Mouse (Mus musculus) kidney, postnatal 0 days (tissue): Measurements from ENCODE around the gene Osbpl10. TPM values are rescaled to one million over a fixed set of nuclear protein-coding genes. Genes with fewer than 3 reads are reported as not detected.
"Not testable (repeated sequence)": the region's sequence is repeated elsewhere in the genome, so short reads cannot be mapped to it uniquely, and the experiment has no call there.

Source experiments
- ATAC-seq: fragments of 200-750 bp; cut with Nextera tagmentation; replicated peaks from 2 replicates; pipeline ENCODE4 v1.8.0; 2017; ENCODE audit warnings: low read depth, moderate number of reproducible peaks, moderate TSS enrichment, moderate library complexity; ENCODE audit not compliant: low FRiP score
- DNase-seq: peaks from one replicate; pipeline ENCODE4 v3.0.0-alpha.2; 2016; ENCODE audit warnings: low spot score
- H3K27ac ChIP-seq: fragments of 300-500 bp; sonication (generic); 2 replicates; pipeline ENCODE4 v1.5.1; 2014; ENCODE audit warnings: mild to moderate bottlenecking
- H3K27me3 ChIP-seq: fragments of 300-500 bp; sonication (generic); 2 replicates; pipeline ENCODE4 v1.6.1; 2014; ENCODE audit warnings: low read length, mixed read lengths; ENCODE audit not compliant: insufficient read depth
- H3K36me3 ChIP-seq: fragments of 300-500 bp; sonication (generic); 2 replicates; pipeline ENCODE4 v1.6.1; 2014; ENCODE audit warnings: low read length, mixed read lengths; ENCODE audit not compliant: insufficient read depth
- H3K4me1 ChIP-seq: fragments of 300-500 bp; sonication (generic); replicated peaks from 2 replicates; pipeline ENCODE4 v1.6.1; 2014; ENCODE audit warnings: antibody characterized with exemption, low read length, mixed read lengths; ENCODE audit not compliant: insufficient read depth
- H3K4me2 ChIP-seq: fragments of 300-500 bp; sonication (generic); 2 replicates; pipeline ENCODE4 v1.6.1; 2014; ENCODE audit warnings: mild to moderate bottlenecking, low read length, moderate library complexity, mixed read lengths
- H3K4me3 ChIP-seq: fragments of 300-500 bp; sonication (generic); replicated peaks from 2 replicates; pipeline ENCODE4 v1.5.1; 2014; ENCODE audit warnings: low read depth, low read length
- H3K9ac ChIP-seq: fragments of 300-500 bp; sonication (generic); 2 replicates; pipeline ENCODE4 v1.6.1; 2014; ENCODE audit warnings: low read depth, low read length
- H3K9me3 ChIP-seq: fragments of 300-500 bp; sonication (generic); replicated peaks from 2 replicates; pipeline ENCODE4 v1.6.1; 2016; ENCODE audit warnings: low read length, inconsistent platforms, mixed read lengths
- CTCF ChIP-seq: IDR thresholded peaks from 2 replicates; pipeline ENCODE4 v1.5.1; 2016; ENCODE audit warnings: antibody characterized with exemption, low read depth, mild to moderate bottlenecking, moderate library complexity
- WGBS: fragments of 180-500 bp; shearing (Covaris S2); extraction: QIAGEN DNeasy Blood & Tissue Kit; methylation state at CpG from one replicate; pipeline ENCODE4 v1.1.7; 2014; 5-methylcytosine and 5-hydroxymethylcytosine counted together
- polyA plus RNA-seq: library from polyadenylated mRNA; unstranded; fragments of >200 nt; fragmentation: Nextera tagmentation; extraction: Ambion mirVana; gene quantifications from 2 replicates; pipeline ENCODE4 v1.2.1, GENCODE M21; 2015

Gene Osbpl10
- polyA plus RNA-seq, 1 experiment from 2014 or later: 2.8 TPM

- no peak overlapping the region for H3K4me2 ChIP-seq
- no peaks in the 10 kb centered on the region for H3K27me3 ChIP-seq
- ATAC-seq (no peak), DNase-seq (peak; percentile 51)
- no peak overlapping the region for H3K9ac ChIP-seq
- H3K27ac ChIP-seq: no peak overlapping the region
- no peaks in the 10 kb centered on the region for H3K4me1 ChIP-seq
- peak; percentile 68 for TF ChIP-seq CTCF
- H3K36me3 ChIP-seq: peaks cover 16% of the 10 kb centered on the region
- no peak overlapping the region for H3K4me3 ChIP-seq
- WGBS: 70% methylated on average over 8 of the region's 8 CpGs
- no peaks in the 10 kb centered on the region for H3K9me3 ChIP-seq
Observed at GRCm38 (mm10) chr9:115261456-115261855, 283.1 kb downstream of the Osbpl10 start.

DNA sequence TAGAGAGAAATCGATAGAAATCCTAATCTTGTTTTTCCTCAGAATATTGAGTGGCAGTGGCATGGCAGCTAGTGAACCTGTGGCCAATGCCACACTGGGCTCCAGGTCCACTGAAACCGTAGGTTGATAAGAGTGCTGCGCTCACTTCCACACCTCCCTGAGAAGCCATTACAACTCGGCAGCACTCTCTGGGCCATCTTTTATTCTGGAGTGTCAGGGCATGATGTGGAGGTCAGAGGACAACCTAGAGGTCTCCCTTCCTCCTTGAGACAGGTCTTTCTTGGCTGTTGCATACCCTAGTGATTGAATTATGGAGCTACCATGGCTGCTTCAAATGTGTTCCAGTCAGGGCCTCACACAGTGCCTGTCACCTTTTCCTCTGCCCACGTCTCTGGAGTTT, 283.5 kb downstream of the Osbpl10 start:
- DNase-seq: no peak
- 66% methylated on average over 5 of the region's 5 CpGs for WGBS
- H3K27me3 ChIP-seq: no peaks in the 10 kb centered on the region
- 0 out of 2 replicates have a peak overlapping the region, but pooled peaks have one; percentile 19 for H3K27ac ChIP-seq
- no peak for TF ChIP-seq CTCF
- H3K4me1 ChIP-seq: no peaks in the 10 kb centered on the region
- no peak for ATAC-seq
- no peak overlapping the region for H3K9ac ChIP-seq
- H3K4me2 ChIP-seq: no peak overlapping the region
- no peak overlapping the region for H3K4me3 ChIP-seq
- peaks cover 12% of the 10 kb centered on the region for H3K36me3 ChIP-seq
- no peaks in the 10 kb centered on the region for H3K9me3 ChIP-seq

DNA sequence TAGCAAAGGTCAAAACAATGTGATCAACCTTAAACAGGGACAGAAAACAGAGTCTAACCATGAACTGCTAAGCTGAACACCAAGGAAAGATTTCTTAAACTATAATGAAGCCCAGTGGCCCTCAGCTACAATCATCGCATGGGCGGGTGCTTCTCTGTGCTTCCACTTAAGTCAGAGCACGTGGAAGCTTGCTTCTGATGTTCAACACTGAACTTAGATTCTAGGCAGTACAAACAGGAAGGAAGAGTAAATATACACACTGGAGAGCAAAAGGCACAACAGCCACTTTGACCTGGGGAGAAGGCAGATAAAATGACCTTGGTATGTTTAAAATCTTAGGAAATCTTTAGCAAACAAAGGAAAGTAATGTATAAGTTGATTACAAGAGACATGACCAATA, 293.2 kb downstream of the Osbpl10 start:
- no peak overlapping the region for H3K9ac ChIP-seq
- no peak for TF ChIP-seq CTCF
- H3K27ac ChIP-seq: no peak overlapping the region
- no peak for ATAC-seq
- H3K4me2 ChIP-seq: no peak overlapping the region
- H3K4me1 ChIP-seq: no peaks in the 10 kb centered on the region
- peaks cover 12% of the 10 kb centered on the region for H3K36me3 ChIP-seq
- DNase-seq: no peak
- H3K4me3 ChIP-seq: no peak overlapping the region
- H3K27me3 ChIP-seq: no peaks in the 10 kb centered on the region
- WGBS: 87% methylated on average over 3 of the region's 3 CpGs
- H3K9me3 ChIP-seq: no peaks in the 10 kb centered on the region

DNA sequence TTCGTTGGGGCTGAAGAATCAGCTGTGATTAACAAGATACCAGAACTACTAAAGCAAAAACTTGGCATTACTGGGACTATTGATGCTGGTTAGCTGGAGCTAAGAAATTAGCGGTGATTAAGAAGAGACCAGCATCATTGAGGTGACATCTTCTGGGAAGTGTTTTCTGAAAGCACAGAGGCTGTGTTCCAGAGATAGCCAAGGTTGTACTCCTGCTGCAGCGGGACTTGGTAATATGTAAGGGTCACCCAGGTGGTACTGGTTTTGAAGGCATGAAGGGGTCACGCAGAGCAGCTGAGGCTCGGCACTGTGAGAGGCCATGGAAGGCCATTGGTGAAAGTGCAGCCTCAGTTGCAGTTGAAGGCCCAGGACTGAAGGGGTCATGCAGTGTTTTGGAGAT, 294.1 kb downstream of the Osbpl10 start:
- not testable (repeated sequence) for H3K9me3 ChIP-seq, H3K27me3 ChIP-seq, H3K4me1 ChIP-seq, H3K4me2 ChIP-seq, H3K27ac ChIP-seq, H3K9ac ChIP-seq, H3K4me3 ChIP-seq, DNase-seq, ATAC-seq
- H3K36me3 ChIP-seq: peaks cover 16% of the 10 kb centered on the region
- WGBS: 96% methylated on average over 2 of the region's 5 CpGs

DNA sequence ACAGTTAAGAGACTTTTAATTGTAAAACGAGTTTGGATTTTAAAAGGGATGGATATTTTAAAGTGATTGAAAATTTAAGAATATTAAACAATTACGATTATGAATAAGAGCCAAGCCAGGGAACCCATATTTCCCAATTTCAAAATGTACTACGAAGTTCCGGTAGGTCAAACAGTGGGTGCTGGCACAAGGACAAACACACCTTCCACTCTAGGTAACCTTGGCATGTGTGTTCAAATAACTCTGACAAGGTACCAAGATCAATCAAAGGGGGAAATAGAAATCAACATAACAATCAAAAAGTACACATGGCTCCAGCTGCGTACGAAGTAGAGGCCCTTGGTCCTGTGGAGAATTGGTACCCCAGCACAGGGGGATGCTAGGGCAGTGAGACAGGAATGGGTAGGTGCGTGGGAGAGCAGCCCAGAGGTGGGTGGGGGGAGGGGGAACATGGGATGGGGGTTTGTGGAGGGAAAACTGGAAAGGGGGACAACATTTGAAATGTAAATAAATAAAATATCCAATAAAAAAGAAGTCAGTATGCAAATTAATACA, 294.8 kb downstream of the Osbpl10 start:
- Histone ChIP-seq H3K36me3 (peaks cover 16% of the 10 kb centered on the region), H3K27me3 (no peaks in the 10 kb centered on the region), H3K4me1 (no peaks in the 10 kb centered on the region), H3K4me3 (no peak overlapping the region), H3K9ac (no peak overlapping the region), H3K9me3 (no peaks in the 10 kb centered on the region), H3K27ac (no peak overlapping the region), H3K4me2 (no peak overlapping the region)
- WGBS: 95% methylated on average over 7 of the region's 7 CpGs
- DNase-seq (no peak), ATAC-seq (no peak)
- TF ChIP-seq CTCF: no peak

- no peak for ATAC-seq
- WGBS: 87% methylated on average over 6 of the region's 6 CpGs
- peaks cover 25% of the 10 kb centered on the region for H3K36me3 ChIP-seq
Observed at GRCm38 (mm10) chr9:115274806-115275205, 296.4 kb downstream of the Osbpl10 start.

DNA sequence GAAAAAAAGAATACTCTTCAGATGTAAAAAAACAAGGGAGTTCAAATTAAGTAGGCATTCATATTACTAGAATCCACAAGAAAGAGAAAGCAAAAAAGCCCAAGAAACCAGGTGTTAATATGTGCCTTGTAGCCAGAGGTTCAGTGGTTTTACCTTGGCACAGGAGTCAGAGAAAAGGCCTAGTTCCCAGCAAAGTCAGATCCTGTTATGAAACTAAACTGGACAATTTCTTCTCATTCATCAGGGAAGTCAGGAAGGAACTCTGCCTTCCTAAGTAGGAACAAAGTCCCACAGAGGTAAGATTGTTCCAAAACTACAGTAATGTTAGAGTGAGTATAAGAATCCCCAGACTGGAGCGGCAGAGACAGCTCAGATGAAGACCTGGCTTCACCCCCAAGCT, 300.3 kb downstream of the Osbpl10 start:
- TF ChIP-seq CTCF: no peak
- Histone ChIP-seq H3K9me3 (no peaks in the 10 kb centered on the region), H3K27me3 (no peaks in the 10 kb centered on the region), H3K27ac (no peak overlapping the region), H3K36me3 (peaks cover 25% of the 10 kb centered on the region), H3K4me1 (no peaks in the 10 kb centered on the region), H3K4me2 (no peak overlapping the region), H3K9ac (no peak overlapping the region), H3K4me3 (no peak overlapping the region)
- WGBS: 74% methylated on average over 1 of the region's 1 CpGs
- DNase-seq: no peak
- no peak for ATAC-seq

More at GRCm38 (mm10) chr9:115274806-115275205, 296.4 kb downstream of the Osbpl10 start:
- Histone ChIP-seq H3K4me3 (no peak overlapping the region), H3K4me2 (no peak overlapping the region), H3K9ac (no peak overlapping the region), H3K27me3 (no peaks in the 10 kb centered on the region), H3K9me3 (no peaks in the 10 kb centered on the region), H3K27ac (no peak overlapping the region), H3K4me1 (no peaks in the 10 kb centered on the region)
- TF ChIP-seq CTCF: no peak
- no peak for DNase-seq

Other genes with a start within 250 kb of the Osbpl10 start
- 64.5 and 70.3 TPM in 2 replicates for gene Cmtm6, start 247.5 kb upstream of the Osbpl10 start, polyA plus RNA-seq
- gene Cmtm7, start 196.7 kb upstream of the Osbpl10 start, polyA plus RNA-seq: 95.4 and 102 TPM in 2 replicates
- gene Cmtm8, start 134.4 kb upstream of the Osbpl10 start, polyA plus RNA-seq: 50.7 and 54.6 TPM in 2 replicates
- gene Gpd1l, start 44.6 kb upstream of the Osbpl10 start, polyA plus RNA-seq: 17.2 and 18.1 TPM in 2 replicates
- gene Rps27rt, start 4.2 kb downstream of the Osbpl10 start, polyA plus RNA-seq: 792 and 845 TPM in 2 replicates